Mouse (Mus musculus) ES-E14 (cell line): ENCODE results near the gene Mbd3.

ENCODE experiments used
- CHD2 ChIP-seq: IDR thresholded peaks from 2 replicates; pipeline ENCODE4 v1.6.1; 2014; ENCODE audit warnings: mild to moderate bottlenecking, low read depth, low read length, inconsistent platforms
- HCFC1 ChIP-seq: IDR thresholded peaks from 2 replicates; pipeline ENCODE4 v1.6.1; 2012; ENCODE audit warnings: low read length, inconsistent platforms, borderline replicate concordance; ENCODE audit not compliant: insufficient read depth
- ZC3H11A ChIP-seq: IDR thresholded peaks from 2 replicates; pipeline ENCODE4 v1.6.1; 2012; ENCODE audit warnings: low read depth, mild to moderate bottlenecking, inconsistent platforms, low read length, borderline replicate concordance
- ZNF384 ChIP-seq: IDR thresholded peaks from 2 replicates; pipeline ENCODE4 v1.6.1; 2012; ENCODE audit warnings: low read depth, low read length, inconsistent platforms

DNA sequence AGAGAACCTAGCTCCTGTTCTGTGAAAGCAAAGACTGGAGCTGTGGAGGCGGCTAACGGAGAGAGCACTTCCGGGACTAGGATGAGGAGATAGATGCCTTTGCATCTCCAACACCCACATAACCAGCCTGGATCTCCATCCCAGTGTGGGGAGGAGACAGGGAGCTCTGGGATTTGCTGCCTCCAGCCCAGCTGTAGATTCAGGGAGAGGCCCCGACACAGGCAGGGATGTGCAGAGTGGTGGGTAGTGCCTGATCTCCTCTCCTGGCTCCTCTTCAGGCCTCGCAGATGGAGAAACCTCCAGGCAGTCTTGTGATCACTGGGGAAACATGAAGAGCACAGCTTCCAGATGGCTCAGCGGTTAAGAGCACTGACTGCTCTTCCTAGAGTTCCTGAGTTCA is 26.6 kb downstream of the Mbd3 start:
- TF ChIP-seq HCFC1 (no peak), ZC3H11A (no peak), CHD2 (no peak), ZNF384 (no peak)
